Mouse (Mus musculus) neural tube, embryonic 13.5 days (tissue): ENCODE results near the gene Cyb5r3. TPM values are rescaled to one million over a fixed set of nuclear protein-coding genes. Genes with fewer than 3 reads are reported as not detected.

Source experiments
- ATAC-seq: fragments of 200-750 bp; cut with Nextera tagmentation; 2 replicates; pipeline ENCODE4 v1.8.0; 2017; ENCODE audit warnings: low read depth, mild to moderate bottlenecking, moderate TSS enrichment, moderate library complexity
- H3K27ac ChIP-seq: fragments of 300-500 bp; sonication (generic); replicated peaks from 2 replicates; pipeline ENCODE4 v1.5.1; 2015; ENCODE audit warnings: moderate library complexity, mild to moderate bottlenecking, inconsistent platforms
- H3K27me3 ChIP-seq: fragments of 300-500 bp; sonication (generic); 2 replicates; pipeline ENCODE4 v1.6.1; 2015; ENCODE audit warnings: mild to moderate bottlenecking, inconsistent platforms
- H3K36me3 ChIP-seq: fragments of 300-500 bp; sonication (generic); 2 replicates; pipeline ENCODE4 v1.6.1; 2015; ENCODE audit warnings: mild to moderate bottlenecking, inconsistent platforms
- H3K4me1 ChIP-seq: fragments of 300-500 bp; sonication (generic); replicated peaks from 2 replicates; pipeline ENCODE4 v1.6.1; 2015; ENCODE audit warnings: inconsistent platforms
- H3K4me2 ChIP-seq: fragments of 300-500 bp; sonication (generic); 2 replicates; pipeline ENCODE4 v1.6.1; 2015; ENCODE audit warnings: inconsistent platforms, mild to moderate bottlenecking, moderate library complexity
- H3K4me3 ChIP-seq: fragments of 300-500 bp; sonication (generic); 2 replicates; pipeline ENCODE4 v1.5.1; 2015; ENCODE audit warnings: mild to moderate bottlenecking, inconsistent platforms
- H3K9ac ChIP-seq: fragments of 300-500 bp; sonication (generic); 2 replicates; pipeline ENCODE4 v1.6.1; 2015; ENCODE audit warnings: moderate library complexity, mild to moderate bottlenecking, inconsistent platforms
- H3K9me3 ChIP-seq: fragments of 300-500 bp; sonication (generic); 2 replicates; pipeline ENCODE4 v1.6.1; 2016; ENCODE audit warnings: inconsistent platforms
- WGBS: fragments of 180-500 bp; shearing (Covaris S2); methylation state at CpG from one replicate; pipeline ENCODE4 v1.1.7; 2015; 5-methylcytosine and 5-hydroxymethylcytosine counted together
- polyA plus RNA-seq: library from polyadenylated mRNA; unstranded; fragments of >200 nt; fragmentation: Nextera tagmentation; extraction: Ambion mirVana; gene quantifications from 2 replicates; pipeline ENCODE4 v1.2.1, GENCODE M21; 2015

Gene Cyb5r3
- polyA plus RNA-seq, 1 experiment from 2014 or later: 140 TPM

DNA sequence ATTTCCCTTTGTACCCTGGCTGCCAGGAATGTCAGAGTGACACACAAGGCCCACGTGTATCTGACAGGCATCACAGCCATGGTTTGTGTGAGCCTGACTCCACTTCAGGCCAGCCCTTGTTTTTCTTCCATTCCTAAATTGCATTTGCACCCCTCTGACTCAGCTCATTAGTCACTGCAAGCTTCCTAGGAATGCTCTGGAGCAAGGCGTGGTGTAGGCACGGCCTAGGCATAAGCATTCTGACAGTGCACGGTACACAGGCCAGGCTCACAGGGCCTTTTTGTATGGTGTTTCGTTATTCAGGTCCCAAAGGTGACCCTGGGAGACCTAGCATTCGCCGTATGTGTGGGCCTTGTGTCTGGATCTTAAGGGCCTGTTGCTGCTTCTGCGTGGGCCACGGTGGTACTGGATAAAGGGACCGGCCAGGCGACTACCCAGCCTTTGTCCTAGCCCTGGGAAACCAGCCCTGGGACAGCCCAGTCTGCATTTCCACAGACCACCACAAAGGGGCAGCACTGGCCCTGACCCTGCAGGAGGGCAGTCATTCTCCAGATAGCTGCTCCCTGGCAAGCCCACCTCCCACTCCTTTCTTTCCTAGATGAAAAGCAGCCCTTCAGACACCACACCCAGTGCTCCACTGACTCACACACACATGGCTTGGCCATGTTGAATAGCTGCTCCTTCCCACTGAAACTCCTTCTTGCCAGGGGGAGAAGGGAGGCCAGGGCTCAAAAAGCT, 15.3 kb downstream of the Cyb5r3 start:
- H3K27ac ChIP-seq: no peak overlapping the region
- no peak overlapping the region for H3K9ac ChIP-seq
- peaks cover 74% of the 10 kb centered on the region for H3K36me3 ChIP-seq
- H3K9me3 ChIP-seq: no peaks in the 10 kb centered on the region
- H3K4me1 ChIP-seq: peaks cover 5% of the 10 kb centered on the region; the same call in 1 of the 2 replicates
- no peak for ATAC-seq
- WGBS: 76% methylated on average over 11 of the region's 11 CpGs
- no peak overlapping the region for H3K4me3 ChIP-seq
- H3K4me2 ChIP-seq: no peak overlapping the region
- no peaks in the 10 kb centered on the region for H3K27me3 ChIP-seq

DNA sequence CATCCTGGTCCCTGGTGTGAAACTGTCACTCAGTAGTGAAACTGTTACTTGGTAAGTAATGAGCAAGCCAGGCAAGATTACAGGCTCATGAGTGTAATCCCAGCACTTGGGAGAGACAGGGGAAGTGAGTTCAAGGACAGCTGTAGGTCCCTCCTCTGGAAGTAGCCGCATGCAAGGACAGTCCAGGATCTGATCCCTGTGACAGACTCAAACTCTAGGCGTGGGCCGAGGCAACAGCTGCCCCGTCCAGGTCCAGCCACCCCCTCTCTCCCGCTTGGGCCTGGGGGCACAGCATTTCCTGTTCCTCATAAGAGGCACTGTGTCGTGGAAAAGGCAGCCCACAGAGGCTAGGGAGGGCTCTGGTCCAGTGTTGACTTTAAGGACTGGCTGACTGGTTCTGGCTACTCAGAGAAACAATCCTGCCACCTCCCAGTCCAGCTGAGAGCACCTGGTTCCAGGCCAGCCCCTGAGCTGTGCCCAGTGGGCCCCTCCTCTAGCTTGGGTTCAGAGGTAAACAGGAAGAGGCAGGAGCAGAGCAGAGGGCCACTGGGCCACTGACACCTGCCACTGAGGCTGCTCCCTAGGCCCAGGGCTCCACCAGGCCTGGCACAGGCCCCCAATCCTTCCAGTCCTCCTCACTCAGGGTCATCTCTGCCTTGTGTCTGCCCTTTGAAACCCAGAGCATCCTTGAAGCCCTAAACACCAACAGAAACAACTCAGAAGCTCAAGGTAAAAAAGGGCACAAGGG, 16.5 kb downstream of the Cyb5r3 start:
- Histone ChIP-seq H3K36me3 (peaks cover 65% of the 10 kb centered on the region), H3K27me3 (no peaks in the 10 kb centered on the region), H3K4me2 (no peak overlapping the region), H3K9me3 (no peaks in the 10 kb centered on the region), H3K4me3 (no peak overlapping the region), H3K4me1 (no peaks in the 10 kb centered on the region), H3K9ac (no peak overlapping the region), H3K27ac (no peak overlapping the region)
- no peak for ATAC-seq
- 80% methylated on average over 6 of the region's 6 CpGs for WGBS

DNA sequence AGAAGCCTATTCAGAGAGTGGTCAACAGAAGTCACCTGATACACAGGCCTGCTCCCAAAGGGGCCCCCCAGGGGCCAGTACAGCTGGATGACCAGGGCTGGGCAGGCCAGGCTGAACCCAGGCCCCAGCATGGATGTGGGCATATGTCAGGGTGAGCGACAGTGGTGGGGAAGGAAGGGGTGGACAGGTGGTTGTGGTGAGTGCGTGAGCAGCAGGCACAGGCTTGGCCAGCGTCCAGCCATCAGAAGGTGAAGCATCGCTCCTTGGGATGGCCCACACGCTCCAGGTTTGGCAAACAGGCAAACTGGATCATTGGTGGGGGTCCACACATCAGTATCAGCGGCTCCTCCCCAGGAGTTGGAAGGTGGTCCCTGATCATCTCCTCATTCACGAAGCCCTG, 18.1 kb downstream of the Cyb5r3 start:
- no peaks in the 10 kb centered on the region for H3K27me3 ChIP-seq
- WGBS: 96% methylated on average over 7 of the region's 7 CpGs
- no peak overlapping the region for H3K4me2 ChIP-seq
- no peak overlapping the region for H3K4me3 ChIP-seq
- no peak for ATAC-seq
- H3K27ac ChIP-seq: no peak overlapping the region
- no peaks in the 10 kb centered on the region for H3K9me3 ChIP-seq
- no peak overlapping the region for H3K9ac ChIP-seq
- peaks cover 5% of the 10 kb centered on the region; the same call in 1 of the 2 replicates for H3K4me1 ChIP-seq
- peaks cover 49% of the 10 kb centered on the region for H3K36me3 ChIP-seq

DNA sequence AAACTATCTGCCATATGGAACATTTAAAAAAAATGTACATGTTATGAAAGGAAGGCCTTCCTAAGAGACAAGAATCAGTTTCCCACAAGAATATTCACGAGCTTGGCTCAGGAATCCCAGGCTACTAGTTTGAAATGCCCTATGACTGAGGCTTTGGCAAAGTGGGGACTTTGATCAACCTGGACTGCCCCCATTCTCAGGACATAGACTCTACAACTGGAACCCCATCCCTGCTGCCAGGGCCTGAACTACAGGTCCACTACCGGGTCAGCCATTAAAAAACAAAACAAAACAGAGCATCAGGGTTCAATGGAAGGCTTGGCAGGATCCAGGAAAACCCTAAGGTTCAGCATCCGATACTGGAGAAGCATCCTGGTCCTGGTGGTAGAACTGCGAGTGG, 21.7 kb downstream of the Cyb5r3 start:
- Histone ChIP-seq H3K4me2 (no peak overlapping the region), H3K27me3 (no peaks in the 10 kb centered on the region), H3K4me1 (peaks cover 21% of the 10 kb centered on the region), H3K9ac (no peak overlapping the region), H3K27ac (peak overlapping the region; percentile 29; the same call in 1 of the 2 replicates), H3K4me3 (no peak overlapping the region), H3K9me3 (no peaks in the 10 kb centered on the region), H3K36me3 (peaks cover 32% of the 10 kb centered on the region)
- ATAC-seq: no peak
- 89% methylated on average over 4 of the region's 4 CpGs for WGBS

DNA sequence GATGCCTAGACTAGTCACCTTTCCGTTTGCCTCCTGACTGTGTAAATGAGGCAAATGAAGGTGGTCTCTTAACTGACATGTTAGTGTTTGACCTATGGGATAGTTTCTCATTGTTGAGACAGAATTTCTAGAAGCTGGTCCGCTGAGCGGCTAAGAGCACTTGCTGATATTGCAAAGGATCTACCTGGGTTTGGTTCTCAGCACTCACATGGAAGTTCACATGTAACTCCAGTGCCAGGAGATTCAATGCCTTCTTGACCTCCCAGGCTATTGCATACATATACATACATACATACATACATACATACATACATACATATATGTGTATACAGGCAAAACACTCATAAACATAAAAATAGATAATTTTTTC, 22.3 kb downstream of the Cyb5r3 start:
- H3K36me3 ChIP-seq: peaks cover 30% of the 10 kb centered on the region
- H3K4me1 ChIP-seq: peaks cover 21% of the 10 kb centered on the region
- no peaks in the 10 kb centered on the region for H3K27me3 ChIP-seq
- peak overlapping the region; percentile 98 for H3K27ac ChIP-seq
- no peaks in the 10 kb centered on the region for H3K9me3 ChIP-seq
- 28% methylated on average over 3 of the region's 3 CpGs for WGBS
- H3K4me3 ChIP-seq: peak overlapping the region; percentile 94
- no peak for ATAC-seq
- peak overlapping the region; percentile 58 for H3K4me2 ChIP-seq
- peak overlapping the region; percentile 98 for H3K9ac ChIP-seq

DNA sequence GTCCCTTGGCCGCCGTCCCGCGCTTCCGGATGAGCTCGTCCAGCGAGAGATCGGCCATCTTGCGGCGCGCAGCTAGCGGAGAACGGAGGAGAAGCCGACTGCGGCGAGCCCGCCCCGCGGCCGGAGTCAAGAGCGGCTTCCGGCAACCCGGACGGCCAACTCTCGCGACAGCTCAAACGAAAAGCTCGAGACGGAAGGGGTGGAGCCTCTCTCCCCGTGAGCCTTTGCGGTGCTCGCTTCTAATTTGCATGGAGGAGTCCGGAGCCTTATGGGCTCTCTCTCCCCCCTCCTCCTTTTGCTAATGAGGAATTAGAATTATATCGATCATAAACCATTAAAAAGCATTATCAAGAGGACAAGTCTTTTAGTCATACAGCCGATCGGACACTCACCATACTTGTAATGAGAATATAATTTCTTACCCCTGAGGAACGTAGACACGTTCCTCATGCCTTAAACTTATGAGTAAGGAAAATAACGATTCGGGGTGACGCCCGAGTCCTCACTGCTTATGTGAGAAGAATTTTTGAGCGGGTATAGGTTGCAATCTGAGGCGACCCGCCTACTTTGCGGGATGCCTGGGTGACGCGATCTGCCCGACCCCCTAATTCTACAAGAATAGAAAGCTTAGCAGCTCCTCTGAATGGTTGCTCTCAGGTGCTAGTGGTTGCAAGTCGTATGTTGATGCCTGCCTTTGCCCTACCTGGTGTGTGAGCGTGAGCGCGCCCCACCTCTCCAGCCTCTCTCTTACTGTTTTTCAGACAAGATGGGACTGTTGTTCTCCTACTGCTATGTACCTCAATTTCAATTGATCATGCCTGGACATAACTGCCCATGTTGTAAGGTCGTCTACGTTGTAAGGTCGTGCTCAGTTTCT, 23.0 kb downstream of the Cyb5r3 start, which contains the start of gene Poldip3:
Gene Poldip3, minus strand, starts transcription at position 189 of the 877 bp plus-strand sequence.
- peak within 1 kb of the TSS; percentile 98 for H3K27ac ChIP-seq
- H3K36me3 ChIP-seq: peaks cover 30% of the 10 kb centered on the region
- peak within 1 kb of the TSS; percentile 98 for H3K9ac ChIP-seq
- under 1% methylated on average over 56 of the region's 56 CpGs for WGBS
- peaks cover 21% of the 10 kb centered on the region for H3K4me1 ChIP-seq
- peak within 1 kb of the TSS; percentile 94 for H3K4me3 ChIP-seq
- H3K4me2 ChIP-seq: peak within 1 kb of the TSS; percentile 94
- no peaks in the 10 kb centered on the region for H3K27me3 ChIP-seq
- H3K9me3 ChIP-seq: no peaks in the 10 kb centered on the region
- ATAC-seq: peak; percentile 94

DNA sequence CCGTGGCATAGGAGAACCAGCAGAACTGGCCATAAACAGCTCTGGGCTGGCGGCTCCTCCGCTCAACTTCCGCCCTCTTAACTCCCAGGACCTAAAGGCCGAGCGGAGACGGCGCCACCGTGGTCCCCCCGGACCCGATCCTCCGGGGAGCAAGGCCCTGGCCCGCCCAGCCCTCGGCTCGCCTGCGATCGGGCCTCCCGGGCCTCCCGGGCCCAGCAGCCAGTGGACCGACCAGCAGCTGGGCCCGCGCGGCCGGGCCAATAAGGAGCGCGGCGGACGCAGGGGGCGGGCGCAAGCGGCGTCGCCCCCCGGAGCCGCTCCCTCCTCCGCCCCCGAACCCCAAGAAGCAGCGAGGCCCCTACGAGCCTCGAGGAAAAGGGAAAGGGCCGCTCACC, 23.6 kb downstream of the Cyb5r3 start:
- WGBS: under 1% methylated on average over 36 of the region's 41 CpGs
- ATAC-seq: peak; percentile 81
- peak overlapping the region; percentile 94 for H3K4me3 ChIP-seq
- no peaks in the 10 kb centered on the region for H3K27me3 ChIP-seq
- H3K36me3 ChIP-seq: peaks cover 26% of the 10 kb centered on the region
- H3K4me1 ChIP-seq: peaks cover 21% of the 10 kb centered on the region
- H3K27ac ChIP-seq: peak overlapping the region; percentile 98
- peak overlapping the region; percentile 94 for H3K4me2 ChIP-seq
- peak overlapping the region; percentile 98 for H3K9ac ChIP-seq
- no peaks in the 10 kb centered on the region for H3K9me3 ChIP-seq

DNA sequence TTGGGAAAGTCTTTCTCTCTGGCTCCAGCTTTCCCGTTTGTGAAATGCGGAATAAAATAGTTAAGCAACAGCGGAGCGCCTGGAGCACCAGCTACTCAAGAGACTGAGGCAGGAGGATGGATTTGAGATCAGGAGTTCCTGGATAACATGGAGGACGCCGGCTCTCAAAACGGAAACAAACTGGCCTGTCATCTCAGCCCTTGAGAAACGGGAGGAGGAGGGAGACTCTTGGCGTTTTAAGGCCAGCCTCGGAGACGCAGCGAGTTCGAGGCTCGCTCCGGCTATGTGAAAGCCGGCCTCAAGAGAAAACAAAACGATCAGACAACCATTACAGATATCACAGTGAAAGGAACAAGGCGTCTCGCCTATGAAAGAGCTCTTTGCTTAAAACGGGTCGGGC, 24.0 kb downstream of the Cyb5r3 start:
- no peak for ATAC-seq
- peak overlapping the region; percentile 98 for H3K27ac ChIP-seq
- H3K4me2 ChIP-seq: peak overlapping the region; percentile 94
- 4% methylated on average over 21 of the region's 21 CpGs for WGBS
- peaks cover 22% of the 10 kb centered on the region for H3K36me3 ChIP-seq
- peak overlapping the region; percentile 94 for H3K4me3 ChIP-seq
- peak overlapping the region; percentile 98 for H3K9ac ChIP-seq
- H3K27me3 ChIP-seq: no peaks in the 10 kb centered on the region
- no peaks in the 10 kb centered on the region for H3K9me3 ChIP-seq
- H3K4me1 ChIP-seq: peaks cover 23% of the 10 kb centered on the region

DNA sequence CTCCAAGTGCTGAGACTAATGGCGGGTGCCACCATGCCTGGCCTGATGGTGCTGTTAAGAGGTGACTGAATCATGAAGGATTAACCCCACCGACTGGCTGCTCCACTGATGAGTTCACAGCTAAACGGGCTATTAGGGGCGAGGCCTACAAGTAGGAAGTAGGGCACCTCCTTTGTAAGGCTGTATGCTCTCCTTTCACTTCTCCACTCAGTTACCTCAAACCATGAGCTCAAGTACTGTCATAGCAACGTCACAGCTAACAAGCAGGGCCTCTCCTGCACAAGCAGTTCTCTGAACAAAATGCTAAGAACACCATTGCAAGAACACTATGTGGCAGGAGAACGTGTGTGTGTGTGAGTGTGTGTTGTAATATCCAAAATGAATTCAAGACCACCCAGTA, 26.9 kb downstream of the Cyb5r3 start:
- H3K9ac ChIP-seq: no peak overlapping the region
- H3K4me1 ChIP-seq: peaks cover 43% of the 10 kb centered on the region
- peaks cover 16% of the 10 kb centered on the region for H3K36me3 ChIP-seq
- H3K4me2 ChIP-seq: no peak overlapping the region
- no peak for ATAC-seq
- H3K27ac ChIP-seq: no peak overlapping the region
- no peak overlapping the region for H3K4me3 ChIP-seq
- no peaks in the 10 kb centered on the region for H3K27me3 ChIP-seq
- 93% methylated on average over 6 of the region's 6 CpGs for WGBS
- no peaks in the 10 kb centered on the region for H3K9me3 ChIP-seq

DNA sequence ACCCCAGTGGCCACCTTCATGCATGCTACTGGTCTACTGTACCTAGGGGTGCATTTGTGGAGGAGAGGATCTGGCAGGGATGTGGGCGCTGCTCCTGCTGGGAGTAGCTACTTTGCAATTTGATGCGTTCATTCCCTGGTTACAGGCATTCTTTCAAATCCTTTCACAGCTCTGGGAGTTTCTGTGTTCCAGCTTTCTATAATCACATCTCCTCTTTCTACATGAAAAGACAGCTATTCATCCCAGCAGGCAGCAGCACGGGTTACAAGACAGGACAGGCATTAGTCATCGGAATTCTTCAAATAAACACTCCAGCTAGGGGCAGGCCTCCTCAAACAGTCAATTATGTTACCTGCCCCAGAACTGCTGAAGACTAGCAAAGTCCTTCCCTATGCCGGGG, 29.5 kb downstream of the Cyb5r3 start:
- H3K9ac ChIP-seq: peak overlapping the region; percentile 34; the same call in 1 of the 2 replicates

DNA sequence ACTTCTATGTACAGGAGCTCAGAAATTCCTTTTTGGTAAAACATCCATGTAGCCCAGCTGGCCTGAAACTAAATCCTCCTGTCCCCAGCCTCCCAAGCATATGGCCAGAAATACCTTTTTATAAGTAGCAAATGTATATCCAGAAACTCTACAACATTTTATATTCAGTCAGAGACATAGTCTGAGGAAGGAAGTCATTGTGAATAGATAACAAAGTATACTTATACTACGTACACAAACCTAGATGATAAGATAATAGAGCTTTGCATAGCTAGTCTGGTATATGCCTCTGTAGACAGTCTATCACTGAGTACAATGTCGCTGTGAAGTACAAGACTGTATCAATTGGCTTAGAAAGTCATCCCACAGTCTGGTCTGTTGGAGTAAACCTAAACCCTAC, 36.7 kb downstream of the Cyb5r3 start:
- no peaks in the 10 kb centered on the region for H3K27me3 ChIP-seq
- no peaks in the 10 kb centered on the region for H3K9me3 ChIP-seq
- H3K36me3 ChIP-seq: peaks cover 79% of the 10 kb centered on the region
- H3K27ac ChIP-seq: no peak overlapping the region
- no peak overlapping the region for H3K4me3 ChIP-seq
- 96% methylated on average over 2 of the region's 2 CpGs for WGBS
- no peak overlapping the region for H3K4me2 ChIP-seq
- ATAC-seq: no peak
- 0 out of 2 replicates have a peak, but pooled peaks cover under 1% of the 10 kb centered on the region for H3K4me1 ChIP-seq
- H3K9ac ChIP-seq: no peak overlapping the region

More for the DNA sequence above, 29.5 kb downstream of the Cyb5r3 start:
- Histone ChIP-seq H3K9me3 (no peaks in the 10 kb centered on the region), H3K4me3 (no peak overlapping the region), H3K4me1 (peaks cover 32% of the 10 kb centered on the region), H3K36me3 (peaks cover 23% of the 10 kb centered on the region), H3K27me3 (no peaks in the 10 kb centered on the region), H3K27ac (peak overlapping the region; percentile 20; the same call in 1 of the 2 replicates), H3K4me2 (no peak overlapping the region)
- ATAC-seq: no peak
- 52% methylated on average over 5 of the region's 5 CpGs for WGBS
